Mouse (Mus musculus) kidney, postnatal 10 days (tissue): Measurements from ENCODE around the gene Cd302.
A peak's percentile ranks its signal among the peaks of the same experiment; 100 is the strongest.

ENCODE experiments used
- DNase-seq: peaks from one replicate; pipeline ENCODE4 v3.0.0; 2021; ENCODE audit warnings: mixed read lengths

Gene Cd302

DNA sequence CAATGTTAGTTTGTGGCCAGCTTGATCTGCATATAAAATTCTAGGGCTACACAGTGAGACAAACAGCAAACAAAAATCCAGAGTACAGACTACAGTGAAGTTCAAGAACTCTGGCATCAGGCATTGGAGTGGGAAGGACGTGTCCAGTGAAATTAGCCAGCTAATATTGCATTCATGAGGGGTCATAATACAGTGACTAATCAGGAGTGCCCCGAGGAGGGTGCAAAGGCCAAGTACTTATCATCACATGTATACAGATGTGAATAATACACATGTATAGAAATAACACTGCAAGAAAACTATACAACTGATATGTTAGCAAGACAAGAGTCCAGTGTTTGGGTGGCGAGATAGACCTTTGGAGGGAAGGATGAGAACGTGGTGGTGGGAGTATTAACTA is 31.5 kb downstream of the Cd302 start:
- DNase-seq = no peak

DNA sequence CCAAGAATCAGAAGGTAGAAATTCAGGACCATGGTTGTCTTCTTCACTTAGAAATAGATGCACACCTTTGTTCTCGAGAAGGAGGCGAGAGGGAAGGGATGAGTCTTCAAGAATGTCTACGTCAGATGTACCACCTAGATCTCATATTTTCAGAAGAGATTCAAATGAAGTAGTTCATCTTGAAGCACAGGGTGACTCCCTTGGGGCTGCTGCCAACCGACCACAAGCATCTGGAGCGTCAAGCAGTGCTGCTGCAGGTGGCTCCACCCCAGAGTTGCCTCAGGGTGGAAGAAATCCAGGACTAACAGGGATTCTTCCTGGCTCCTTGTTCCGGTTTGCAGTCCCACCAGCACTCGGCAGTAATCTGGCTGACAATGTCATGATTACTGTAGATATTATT is 49.8 kb downstream of the Cd302 start:
- DNase-seq = no peak

DNA sequence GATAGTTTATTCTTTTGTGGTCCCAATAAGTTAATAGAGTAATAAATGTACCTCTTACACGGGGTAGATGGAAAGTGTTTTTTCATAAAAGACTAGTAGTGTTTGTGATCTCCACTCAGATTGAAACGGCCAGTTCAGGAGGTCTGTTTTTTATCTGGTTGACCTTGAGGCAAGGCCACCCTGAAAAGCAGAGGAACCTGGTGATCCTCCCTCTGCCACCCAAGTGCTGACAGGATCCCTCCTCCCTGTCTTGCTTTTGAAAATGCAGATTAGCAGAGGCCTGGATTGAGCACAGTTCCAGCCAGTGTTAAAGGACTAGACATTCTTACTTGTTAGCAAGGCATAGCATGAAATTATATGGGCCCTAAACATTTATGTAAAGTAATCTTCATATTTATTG is 51.1 kb downstream of the Cd302 start:
- DNase-seq = no peak

DNA sequence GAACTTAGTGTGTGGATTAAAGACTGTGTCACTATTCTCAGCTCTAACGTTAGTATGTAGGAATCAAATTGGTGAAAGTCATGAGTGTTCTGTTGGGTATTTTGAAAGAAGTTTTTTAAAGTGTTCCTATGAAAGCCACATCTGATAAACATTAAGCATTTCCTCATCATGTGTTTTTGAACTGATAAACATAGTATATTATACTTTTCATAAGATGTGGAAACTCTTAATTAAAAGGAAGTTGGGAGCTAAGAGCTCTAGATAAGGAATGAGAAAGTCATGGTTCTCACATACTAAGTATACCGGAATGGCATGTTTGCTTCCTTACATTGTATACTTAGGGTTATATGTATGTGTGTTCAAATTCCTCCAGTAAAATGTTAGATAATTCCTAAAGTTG is 53.9 kb downstream of the Cd302 start:
- no peak for DNase-seq

DNA sequence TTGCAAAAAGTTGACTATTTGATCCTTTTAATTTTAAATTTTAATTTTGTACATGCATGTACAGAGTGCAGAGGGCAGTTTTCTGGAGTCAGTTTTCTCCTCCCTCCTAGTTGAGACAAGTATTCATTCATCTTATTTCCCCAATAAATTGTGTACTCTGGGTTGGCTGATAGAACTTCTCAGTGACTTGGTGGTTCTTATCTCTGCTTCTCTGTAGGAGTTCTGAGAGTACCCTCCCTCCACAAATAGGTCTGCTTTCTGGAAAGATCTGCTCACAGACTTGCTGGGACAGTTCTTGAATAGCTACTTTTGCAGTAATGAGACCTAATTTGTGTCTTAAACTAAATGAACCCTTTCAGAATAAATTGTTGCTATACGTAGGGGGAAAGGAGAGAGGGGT is 55.8 kb downstream of the Cd302 start:
- no peak for DNase-seq

DNA sequence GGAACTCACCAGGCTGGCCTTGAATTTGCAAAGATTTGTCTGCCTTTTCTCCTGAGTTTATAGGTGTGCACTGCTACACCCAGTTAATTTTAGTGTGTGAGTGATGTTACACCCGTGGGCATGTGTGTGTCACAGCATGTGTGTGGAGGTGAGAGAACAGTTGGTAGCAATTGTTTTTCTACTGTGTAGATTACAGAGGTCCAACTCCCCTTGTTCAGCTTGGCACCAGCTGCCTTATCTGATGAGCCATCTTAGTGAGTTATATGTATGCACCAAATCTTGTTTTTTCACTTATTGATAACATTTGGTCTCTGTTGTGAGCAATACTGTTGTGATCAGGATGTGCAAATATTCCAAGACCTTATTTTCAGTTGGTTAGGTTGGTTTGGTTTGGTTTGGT is 60.8 kb downstream of the Cd302 start:
- no peak for DNase-seq

DNA sequence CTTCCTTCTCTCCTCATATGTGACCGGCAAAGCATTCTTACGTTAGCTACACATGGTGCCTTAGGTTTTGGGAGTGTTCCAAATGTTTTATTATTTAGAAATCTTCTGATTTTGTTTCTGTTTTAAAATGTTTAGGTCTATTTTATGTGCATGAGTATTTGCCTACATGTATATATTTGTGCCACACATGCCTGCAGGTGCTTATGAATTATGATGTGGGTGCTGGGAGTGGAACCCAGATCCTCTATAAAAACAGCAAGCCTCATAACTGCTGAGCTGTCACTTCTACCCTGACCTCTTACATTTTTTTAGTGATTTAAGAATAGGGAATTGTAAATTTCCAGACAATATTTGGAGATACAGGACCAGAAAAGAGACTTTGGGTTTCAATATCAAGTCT is 62.3 kb downstream of the Cd302 start:
- DNase-seq = no peak

DNA sequence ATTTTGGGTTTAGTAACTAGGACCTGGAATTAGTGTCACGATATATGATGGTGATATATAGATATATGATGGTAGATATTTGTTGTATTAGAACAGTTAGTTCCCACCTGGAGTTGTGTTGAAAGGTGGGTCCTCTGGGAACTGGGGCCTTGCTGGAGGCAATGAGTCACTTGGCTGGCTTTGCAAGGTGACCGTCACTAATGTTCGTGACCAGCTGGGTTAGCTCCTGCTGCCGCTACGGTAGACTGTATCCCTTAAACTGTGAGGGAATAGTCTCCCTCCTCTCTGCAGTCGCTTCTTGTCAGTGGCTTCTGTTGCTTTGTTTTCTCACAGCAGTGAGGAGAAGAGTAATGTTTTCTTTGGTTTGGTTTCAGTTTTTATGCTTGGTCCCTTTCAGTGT is 63.1 kb downstream of the Cd302 start:
- peak; percentile 36 for DNase-seq

DNA sequence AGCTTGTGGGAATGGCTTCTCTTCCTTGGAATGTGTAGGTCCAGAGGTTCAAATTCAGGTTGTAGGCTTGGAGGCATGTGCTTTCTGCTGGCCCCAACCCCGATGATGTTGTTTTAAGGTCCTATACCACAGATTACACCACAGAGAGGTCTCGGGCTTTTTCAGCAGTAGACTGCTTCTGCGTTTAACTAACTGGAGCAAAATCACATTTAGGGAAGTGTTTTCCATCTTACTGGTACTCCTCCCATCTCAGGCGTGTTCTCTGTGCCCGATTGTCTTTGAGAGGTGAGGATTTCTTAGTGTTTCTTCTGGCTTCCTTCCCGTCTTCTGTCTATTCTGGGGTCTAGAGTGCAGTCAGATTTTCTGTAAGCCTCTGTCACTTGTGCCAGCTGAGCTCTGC is 66.7 kb downstream of the Cd302 start:
- DNase-seq = no peak

DNA sequence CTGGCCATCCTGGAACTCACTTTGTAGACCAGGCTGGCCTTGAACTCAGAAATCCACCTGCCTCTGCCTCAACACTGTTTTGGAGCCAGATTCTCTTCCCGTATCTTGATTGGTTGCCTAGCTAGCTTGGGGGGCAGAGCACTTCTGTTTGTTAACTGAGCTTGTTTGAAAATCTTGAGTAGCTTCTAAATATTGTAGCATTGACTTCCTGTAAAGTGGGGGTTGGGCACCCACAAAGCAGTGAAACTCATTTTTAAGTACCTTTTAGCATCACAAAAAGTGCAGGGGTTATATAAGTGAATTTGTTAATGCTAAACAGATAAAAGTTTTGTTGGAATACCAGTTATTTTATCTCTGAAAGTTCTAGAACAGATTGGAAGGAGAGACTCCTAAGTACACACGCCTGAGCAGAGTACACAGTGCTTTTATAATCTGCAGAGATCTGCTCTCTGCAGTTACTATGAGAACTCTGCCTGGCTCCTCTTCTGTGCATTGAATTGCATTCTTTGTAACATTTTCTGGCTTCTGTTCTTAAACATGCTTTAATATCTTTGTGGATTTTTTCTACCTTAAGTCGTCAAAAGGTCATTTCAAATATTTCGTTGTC is 67.6 kb downstream of the Cd302 start:
- no peak for DNase-seq

DNA sequence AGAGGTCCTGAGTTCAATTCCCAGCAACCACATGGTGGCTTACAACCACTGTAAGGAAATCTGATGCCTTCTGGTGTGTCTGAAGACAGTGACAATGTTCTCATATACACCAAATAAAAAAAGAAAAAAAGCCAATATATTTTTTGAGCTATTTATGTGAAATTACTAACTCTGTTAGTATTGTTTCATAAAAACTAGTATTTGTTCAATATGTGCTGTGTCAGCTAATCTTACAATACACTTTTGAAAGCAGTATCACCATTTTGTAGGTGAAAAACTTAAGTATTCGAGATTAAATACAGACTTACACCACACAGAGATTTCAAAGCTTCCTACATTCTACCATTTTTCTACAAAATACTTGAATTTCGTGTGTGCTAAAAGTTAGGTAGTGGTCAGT is 69.6 kb downstream of the Cd302 start:
- DNase-seq = no peak

DNA sequence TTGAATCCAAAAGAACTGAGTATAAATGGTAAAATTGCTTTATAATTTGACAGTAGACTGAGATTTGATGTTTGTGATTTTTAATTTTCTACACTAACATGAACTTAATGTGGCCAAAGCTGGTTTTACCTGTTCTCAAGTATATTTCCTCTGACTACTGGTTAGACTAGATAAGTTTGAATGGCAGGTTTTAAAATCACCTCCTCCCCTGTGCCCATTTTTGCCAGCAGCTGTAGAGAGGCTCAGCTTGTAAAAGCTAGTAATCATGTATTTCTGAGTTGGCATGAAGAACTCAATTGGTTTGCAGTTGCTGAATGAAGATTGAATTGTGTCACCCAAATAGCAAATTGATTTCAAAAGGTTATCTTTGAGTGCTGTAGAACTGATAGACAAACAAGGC is 71.8 kb downstream of the Cd302 start:
- DNase-seq = no peak

DNA sequence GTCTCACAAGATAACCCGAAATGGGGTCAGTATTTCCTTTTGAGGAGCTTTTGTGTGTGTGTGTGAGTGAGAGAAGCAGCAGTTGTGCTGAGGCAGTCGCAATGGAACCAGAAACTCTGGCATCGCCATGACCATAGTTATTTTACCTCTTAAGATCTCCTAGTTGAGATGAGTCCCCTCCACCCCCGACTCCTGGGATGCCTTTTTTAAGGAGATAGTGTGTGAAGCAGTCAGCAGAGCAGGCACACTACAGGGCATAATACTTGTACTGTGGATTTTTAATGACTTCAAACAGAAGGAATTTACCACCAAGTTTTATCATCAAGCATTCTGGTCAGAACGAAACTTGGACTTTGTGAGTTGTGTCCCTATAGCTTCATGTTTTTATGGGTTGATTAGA is 73.5 kb downstream of the Cd302 start:
- DNase-seq = no peak

DNA sequence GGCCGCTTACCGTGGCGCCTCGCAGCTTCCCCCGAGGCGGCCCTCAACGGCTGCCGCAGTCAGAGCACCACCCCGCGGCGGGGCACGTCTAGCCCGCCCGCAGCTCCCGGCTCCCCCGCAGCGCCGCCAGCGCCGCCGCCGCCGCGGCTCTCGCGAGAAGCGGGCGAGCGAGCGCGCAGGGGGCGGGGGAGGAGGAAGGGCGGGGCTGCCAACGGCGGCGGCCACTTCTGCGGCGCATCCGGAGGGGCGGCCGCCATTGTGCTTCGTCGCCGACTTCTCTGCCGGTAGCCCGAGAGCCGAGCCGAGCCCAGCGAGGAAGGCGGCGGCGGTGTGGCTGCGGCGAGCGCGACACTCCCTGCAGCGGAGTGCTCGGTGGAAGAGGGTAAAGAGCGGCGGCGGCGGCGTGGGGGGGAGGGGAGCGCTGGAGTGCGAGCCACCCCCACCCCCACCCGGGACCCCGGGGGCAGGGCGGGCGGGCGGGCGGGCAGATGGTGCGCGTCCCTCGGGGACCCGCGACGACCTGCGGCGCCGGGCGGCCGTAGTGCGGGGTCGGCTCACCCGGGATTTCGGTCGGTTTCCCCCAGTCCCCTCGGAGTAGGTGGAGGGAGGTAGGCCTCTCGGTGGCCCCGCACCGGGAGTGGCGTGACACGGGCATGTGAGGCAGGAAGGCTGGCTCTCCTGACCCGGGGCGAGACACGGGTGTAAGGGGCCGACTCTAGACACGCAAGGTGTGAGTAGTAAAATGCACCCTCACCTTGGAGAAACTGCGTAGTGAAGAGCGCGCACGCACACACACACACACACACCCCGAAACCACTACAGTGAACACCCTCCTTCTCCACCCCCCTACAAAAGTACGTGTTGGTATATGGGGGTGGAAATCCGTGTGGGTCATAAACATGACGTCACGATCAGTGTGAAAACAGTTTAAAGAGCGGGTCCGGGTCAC is 74.3 kb downstream of the Cd302 start, which contains the start of the genes Baz2b and March7:
TSS of gene Baz2b (minus strand) at position 137 of the 949 bp plus-strand sequence.
TSS of gene March7 (plus strand) at position 185 of the 949 bp plus-strand sequence.
- DNase-seq = peak; percentile 94

DNA sequence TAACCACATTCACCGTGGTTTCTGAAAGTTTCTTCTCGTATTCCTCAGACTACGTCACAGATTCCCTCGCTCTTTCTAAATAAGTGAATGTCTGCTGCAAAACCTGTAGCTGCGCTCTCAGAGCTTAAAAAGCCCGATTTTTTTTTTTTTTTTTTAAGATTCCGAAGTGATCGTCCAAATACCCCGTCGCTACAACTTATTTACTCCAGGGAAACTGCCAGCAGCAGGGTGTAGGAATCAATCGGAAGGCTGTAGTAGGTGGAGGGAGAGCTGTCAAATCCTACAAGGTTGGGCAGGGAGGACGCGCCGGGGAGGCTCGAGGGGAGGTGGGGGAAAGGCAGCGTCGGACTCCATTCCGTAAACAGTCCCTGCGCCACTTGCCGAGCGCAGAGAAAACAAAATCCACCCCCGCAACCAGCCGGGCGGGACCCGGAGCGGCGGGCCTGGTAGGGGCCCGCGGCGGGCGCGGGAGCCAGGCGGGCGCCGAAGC is 75.1 kb downstream of the Cd302 start:
- peak; percentile 68 for DNase-seq

DNA sequence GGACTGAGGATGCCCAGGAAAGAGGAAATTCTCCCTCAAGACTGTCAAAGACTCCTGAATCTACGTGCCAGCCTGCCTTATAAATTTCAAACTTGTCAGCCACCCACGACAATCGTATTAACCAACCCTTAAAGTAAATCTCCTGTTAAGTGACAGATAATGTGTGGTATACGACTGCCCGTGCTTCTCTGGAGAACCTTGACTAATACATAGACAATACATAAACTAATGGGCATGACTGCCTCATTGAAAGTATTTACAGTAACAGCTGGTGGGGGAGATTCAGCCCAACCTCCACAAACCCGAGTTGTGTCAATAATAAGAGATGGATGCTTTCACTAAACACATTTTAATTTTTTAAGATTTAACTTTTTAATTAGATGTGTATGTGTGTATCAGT is 78.5 kb downstream of the Cd302 start:
- no peak for DNase-seq

DNA sequence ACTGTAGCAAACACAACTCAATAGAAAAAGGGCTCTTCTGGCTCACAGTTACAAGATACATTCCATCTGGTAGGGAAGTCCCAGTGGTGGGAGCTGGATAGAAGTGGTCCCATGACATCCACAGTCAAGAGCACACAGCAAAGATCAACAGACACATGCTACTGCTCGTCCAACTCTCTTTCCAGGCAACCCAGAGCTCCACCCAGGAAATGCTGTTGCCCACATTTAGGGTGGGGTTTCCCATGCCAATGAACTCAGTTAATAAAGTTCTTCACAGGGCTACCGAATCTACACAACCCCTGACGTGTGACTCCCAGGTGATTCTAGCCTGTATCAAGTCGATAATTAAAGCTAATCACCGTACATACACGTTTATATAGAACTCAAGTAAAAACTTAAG is 80.1 kb downstream of the Cd302 start:
- no peak for DNase-seq

DNA sequence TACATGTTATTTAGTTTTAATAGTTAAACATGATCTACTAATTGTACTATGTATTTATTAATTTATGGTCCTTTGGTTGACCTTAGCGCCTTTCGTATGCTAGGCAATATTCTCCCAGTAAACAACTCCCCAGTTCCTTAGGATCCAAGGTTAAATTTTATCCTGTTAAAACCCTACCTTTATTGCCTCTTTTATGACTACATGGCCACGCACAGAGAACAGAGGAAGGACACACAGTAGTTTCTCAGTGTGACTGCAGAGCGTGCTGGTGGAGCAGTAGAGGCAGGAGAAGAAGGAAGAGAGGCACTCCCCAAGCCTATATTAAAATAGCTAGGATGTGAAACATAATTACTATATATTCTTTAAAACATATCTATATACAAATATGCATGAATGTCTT is 80.6 kb downstream of the Cd302 start:
- no peak for DNase-seq

DNA sequence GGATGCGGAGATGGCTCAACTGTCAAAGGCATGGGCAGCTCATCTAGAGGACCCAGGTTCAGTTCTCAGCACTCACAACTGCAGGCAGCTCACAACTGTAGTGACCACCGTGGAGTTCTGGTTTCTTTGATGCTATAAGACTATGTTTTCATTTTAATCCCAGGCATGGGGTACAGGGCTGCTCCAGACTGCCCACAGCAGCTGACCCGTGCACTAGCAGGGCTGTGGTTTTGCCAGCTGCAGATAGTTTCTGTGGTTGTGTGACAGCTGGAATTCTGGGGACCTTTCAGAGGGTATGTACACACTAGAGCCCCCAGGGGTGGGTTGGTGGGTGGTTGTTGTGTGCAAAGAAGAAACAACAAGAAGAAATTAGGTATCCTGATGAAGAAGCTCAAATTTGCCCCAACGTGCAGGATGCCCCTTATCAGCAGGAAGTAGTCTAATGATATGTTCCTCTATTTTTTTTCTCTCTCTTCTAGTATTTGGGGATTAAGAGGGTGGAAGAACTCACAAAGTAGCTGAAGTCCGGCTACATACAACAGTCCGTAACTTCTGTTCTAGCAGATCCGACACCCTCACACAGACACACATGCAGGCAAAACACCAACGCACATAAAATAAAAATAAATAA is 81.3 kb downstream of the Cd302 start:
- no peak for DNase-seq
